9 mouse cellular contexts compared by ENCODE assay signal in genomic region chr8:79374410-79374809, GRCm38 (mm10). TPM values are rescaled to one million over a fixed set of nuclear protein-coding genes. Genes with fewer than 3 reads are reported as not detected.
DNase-seq lines count a peak whose midpoint lies in the region; ATAC-seq and TF ChIP-seq lines count a peak whose summit lies in the region.
"Had no signal": no experiment of that assay in that cellular context is flagged by ENCODE, and none has a peak within 500 bp of the region (broad histone marks: within the 10 kb centered on the region; RNA-seq: fewer than 3 reads in every experiment).

No protein-coding gene starts in this region.

- H3K27me3 ChIP-seq in hindbrain, postnatal 0 days (ENCODE audit: insufficient read depth, low read length): no peaks in the 10 kb centered on the region
- no peaks in the 10 kb centered on the region for H3K27me3 ChIP-seq in hindbrain, embryonic 12.5 days
- H3K27me3 ChIP-seq in MEL (ENCODE audit: control insufficient read depth in 1 of 2, insufficient read depth in 2 of 2, low read length in 2 of 2): no peaks in the 10 kb centered on the region
- no peaks in the 10 kb centered on the region for H3K27me3 ChIP-seq in limb, embryonic 10.5 days (ENCODE audit: low read depth, poor library complexity, severe bottlenecking)

- DNase-seq in hindbrain, postnatal 0 days (ENCODE audit: low spot score): peak; percentile 24
- DNase-seq in MEL (ENCODE audit: low read depth, low spot score): peak; percentile 44
- peak; percentile 48 to 60 for DNase-seq in cerebellum, postnatal 25 days
- DNase-seq in limb, embryonic 10.5 days (ENCODE audit: low spot score): no peak
- no peak for DNase-seq in adrenal gland, postnatal 36 days
- DNase-seq in layer of hippocampus, postnatal 36 days: no peak
- no peak for DNase-seq in spleen, adult 18-20 months
- DNase-seq: midbrain, embryonic 14.5 days had no signal

- H3K4me3 ChIP-seq in hindbrain, postnatal 0 days (ENCODE audit: low read length): no peak overlapping the region
- no peak overlapping the region for H3K4me3 ChIP-seq in hindbrain, embryonic 12.5 days
- peak overlapping the region; percentile 48 to 49 for H3K4me3 ChIP-seq in MEL (ENCODE audit: control insufficient read depth in 1 of 2, insufficient read depth in 1 of 2, low read depth in 2 of 2, low read length in 2 of 2)
- no peak overlapping the region for H3K4me3 ChIP-seq in limb, embryonic 10.5 days

- ATAC-seq in hindbrain, postnatal 0 days: no peak
- no peak for ATAC-seq in hindbrain, embryonic 12.5 days (ENCODE audit: low FRiP score)

- WGBS in hindbrain, postnatal 0 days: 48% methylated on average over 5 of the region's 5 CpGs
- WGBS in hindbrain, embryonic 12.5 days: 78% methylated on average over 5 of the region's 5 CpGs
- 71% methylated on average over 5 of the region's 5 CpGs for whole genome bisulfite sequencing in limb, embryonic 10.5 days

- no peaks in the 10 kb centered on the region for H3K9me3 ChIP-seq in hindbrain, postnatal 0 days (ENCODE audit: low read length)
- no peaks in the 10 kb centered on the region for H3K9me3 ChIP-seq in hindbrain, embryonic 12.5 days (replicated peaks)
- H3K9me3 ChIP-seq in MEL (replicated peaks; ENCODE audit: insufficient read depth, low read length): no peaks in the 10 kb centered on the region
- no peaks in the 10 kb centered on the region for H3K9me3 ChIP-seq in limb, embryonic 10.5 days (replicated peaks)

- H3K9ac ChIP-seq in hindbrain, postnatal 0 days (replicated peaks; ENCODE audit: low read length): no peak overlapping the region
- no peak overlapping the region for H3K9ac ChIP-seq in hindbrain, embryonic 12.5 days
- peak overlapping the region; percentile 59 for H3K9ac ChIP-seq in MEL (ENCODE audit: control insufficient read depth, low read depth, low read length, poor library complexity, severe bottlenecking)

- peaks cover 15% of the 10 kb centered on the region; the same call in 1 of the 2 replicates for H3K36me3 ChIP-seq in hindbrain, postnatal 0 days (ENCODE audit: insufficient read depth, low read length)
- H3K36me3 ChIP-seq in hindbrain, embryonic 12.5 days: peaks cover 31% of the 10 kb centered on the region
- H3K36me3 ChIP-seq in MEL (ENCODE audit: control insufficient read depth in 1 of 2, insufficient read depth in 2 of 2, low read length in 2 of 2): peaks cover 0 to 31% of the 10 kb centered on the region in 2 experiments; a peak in 2 of 4 replicates
- H3K36me3 ChIP-seq in limb, embryonic 10.5 days: peaks cover 34% of the 10 kb centered on the region

- H3K79me2 ChIP-seq in MEL (ENCODE audit: control insufficient read depth, insufficient read depth, low read length, poor library complexity): no peaks in the 10 kb centered on the region

- no peak for TF ChIP-seq RAD21 in MEL (IDR thresholded peaks at IDR 0.05; ENCODE audit: low read depth, low read length)

- H3K4me2 ChIP-seq in hindbrain, postnatal 0 days (ENCODE audit: low read depth, low read length): no peak overlapping the region
- H3K4me2 ChIP-seq in hindbrain, embryonic 12.5 days (replicated peaks): no peak overlapping the region

- no peak for TF ChIP-seq CTCF in hindbrain, postnatal 0 days (IDR thresholded peaks at IDR 0.05; ENCODE audit: low read depth)
- TF ChIP-seq CTCF in MEL (IDR thresholded peaks at IDR 0.05 in 2 of 3, conservative IDR thresholded peaks at IDR 0.05 in 1 of 3; ENCODE audit: control insufficient read depth in 1 of 3, insufficient read depth in 1 of 3, low read depth in 2 of 3, low read length in 3 of 3, poor library complexity in 1 of 3, severe bottlenecking in 1 of 3): no peak

- no peak for TF ChIP-seq POLR2A in MEL (IDR thresholded peaks at IDR 0.05; ENCODE audit: control insufficient read depth in 1 of 2, insufficient read depth in 1 of 2, low read depth in 1 of 2, low read length in 2 of 2, poor library complexity in 1 of 2)

- no peak overlapping the region for H3K27ac ChIP-seq in hindbrain, postnatal 0 days
- no peak overlapping the region for H3K27ac ChIP-seq in hindbrain, embryonic 12.5 days
- peak overlapping the region; percentile 88 for H3K27ac ChIP-seq in MEL (ENCODE audit: control insufficient read depth, low read depth, low read length)
- H3K27ac ChIP-seq in limb, embryonic 10.5 days: peak overlapping the region; percentile 50; the same call in 1 of the 2 replicates

- no peak for TF ChIP-seq EP300 in MEL (IDR thresholded peaks at IDR 0.05; ENCODE audit: low read depth in 1 of 2, low read length in 2 of 2)

- peaks cover 13% of the 10 kb centered on the region; the same call in 1 of the 2 replicates for H3K4me1 ChIP-seq in hindbrain, postnatal 0 days (ENCODE audit: insufficient read depth, low read length)
- H3K4me1 ChIP-seq in hindbrain, embryonic 12.5 days: peaks cover 15% of the 10 kb centered on the region
- H3K4me1 ChIP-seq in MEL (ENCODE audit: control insufficient read depth in 1 of 2, insufficient read depth in 2 of 2, low read length in 2 of 2): peaks cover 18 to 38% of the 10 kb centered on the region in 2 experiments
- peaks cover 43% of the 10 kb centered on the region for H3K4me1 ChIP-seq in limb, embryonic 10.5 days

TF ChIP-seq in MEL, 35 proteins besides CTCF, POLR2A, EP300 and RAD21:
- TF ChIP-seq ETS1 (IDR thresholded peaks at IDR 0.05; ENCODE audit: low read depth, low read length): peak; percentile 15; the same call in 1 of the 2 replicates
- TF ChIP-seq USF1 (IDR thresholded peaks at IDR 0.05; ENCODE audit: low read depth, low read length): no peak
- 0 out of 2 replicates have a peak, but pooled peaks have one; percentile 19 for TF ChIP-seq NELFE (IDR thresholded peaks at IDR 0.05; ENCODE audit: low read depth, low read length)
- TF ChIP-seq ZKSCAN1 (IDR thresholded peaks at IDR 0.05; ENCODE audit: low read depth, low read length): no peak

RNA-seq across cellular contexts. Expression of gene Smad1, which starts 24.9 kb away (rescaled TPM):
- 69.8 and 77.2 TPM in 2 replicates for total RNA-seq in hindbrain, postnatal 0 days (2014; rRNA removed)
- 49.1 and 50.1 TPM in 2 replicates for polyA plus RNA-seq in hindbrain, postnatal 0 days (2015; fragmentation: Nextera tagmentation; extraction: Ambion mirVana)
- polyA plus RNA-seq in hindbrain, embryonic 12.5 days (2016; fragmentation: Nextera tagmentation; extraction: Ambion mirVana): 76.9 and 82.3 TPM in 2 replicates
- total RNA-seq in MEL (2012; rRNA removed): 1.3 and 2.1 TPM in 2 replicates
- polyA plus RNA-seq in MEL (2012; ENCODE audit: insufficient read depth in 1 of 2, insufficient read length in 2 of 2, low read depth in 1 of 2, low replicate concordance in 2 of 2, missing spikeins in 1 of 2): 1 to 10 TPM in 1 of 2 experiments, not detected in 1; 2.0 TPM
- 37.0 and 39.6 TPM in 2 replicates for polyA plus RNA-seq in limb, embryonic 10.5 days (2016; fragmentation: Nextera tagmentation; extraction: Ambion mirVana)
- total RNA-seq in adrenal gland, postnatal 36 days (2021): 10 to 100 TPM; 26.6 to 27.8 TPM
- 10 to 100 TPM; 24.4 to 31.7 TPM for total RNA-seq in layer of hippocampus, postnatal 36 days (2021)

Comparison
In these comparisons a context has a peak if more than half of its experiments do, and no peak if none do; other contexts are left out.
1. DNase-seq: peak in hindbrain, postnatal 0 days (single experiment), MEL (single experiment) and cerebellum, postnatal 25 days (2 of 2); none in limb, embryonic 10.5 days (single experiment), adrenal gland, postnatal 36 days (0 of 2), layer of hippocampus, postnatal 36 days (0 of 2) and spleen, adult 18-20 months (0 of 2).
2. H3K27ac ChIP-seq: peak in MEL (single experiment) and limb, embryonic 10.5 days (single experiment); none in hindbrain, postnatal 0 days (single experiment) and hindbrain, embryonic 12.5 days (single experiment).
3. H3K4me3 ChIP-seq: peak in MEL (2 of 2); none in hindbrain, postnatal 0 days (single experiment), hindbrain, embryonic 12.5 days (single experiment) and limb, embryonic 10.5 days (single experiment).